Mouse (Mus musculus) spleen, embryonic (tissue): ENCODE measurements around the gene Plk3.

Experiments
- CTCF ChIA-PET: fragments of 350-600 bp; sonication (Branson Sonifier 250); formaldehyde crosslinking; loops from one replicate; lab custom pipeline; 2022; lab: Charles Lee

Gene Plk3

DNA sequence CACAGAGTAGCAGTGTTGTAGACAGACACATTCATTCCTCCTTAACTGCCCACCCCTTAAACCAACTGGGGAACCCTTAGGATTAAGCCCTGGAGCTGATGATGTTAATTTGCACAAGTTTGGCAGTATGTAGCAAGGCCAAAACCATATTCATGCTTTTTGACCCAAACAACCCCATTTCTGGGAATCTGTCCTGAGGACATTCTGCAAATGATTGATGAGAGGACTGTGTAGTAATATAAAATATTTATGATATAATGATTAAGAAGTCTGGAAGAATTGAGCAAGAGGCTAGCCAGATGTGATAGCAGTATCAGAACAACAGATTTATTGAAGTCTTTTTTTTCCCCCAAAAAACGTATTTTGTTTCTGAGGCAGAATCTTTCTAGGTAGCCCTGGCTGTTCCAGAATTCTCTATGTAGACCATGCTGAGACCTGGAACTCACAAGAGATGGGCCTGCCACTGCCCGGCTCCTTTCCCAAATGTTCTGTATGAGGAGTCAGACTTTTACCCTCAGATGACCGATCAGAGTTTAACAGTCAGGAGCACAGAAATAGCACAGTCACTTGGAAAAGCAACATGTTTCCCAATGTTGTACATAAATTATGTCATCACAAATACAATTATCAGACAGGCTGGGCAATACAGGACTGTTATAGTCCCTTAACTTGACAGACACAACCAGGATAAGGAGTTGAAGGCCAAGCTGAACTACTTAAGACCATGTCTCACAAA, 39.0 kb downstream of the Plk3 start:
- CTCF ChIA-PET, result no interaction called here

DNA sequence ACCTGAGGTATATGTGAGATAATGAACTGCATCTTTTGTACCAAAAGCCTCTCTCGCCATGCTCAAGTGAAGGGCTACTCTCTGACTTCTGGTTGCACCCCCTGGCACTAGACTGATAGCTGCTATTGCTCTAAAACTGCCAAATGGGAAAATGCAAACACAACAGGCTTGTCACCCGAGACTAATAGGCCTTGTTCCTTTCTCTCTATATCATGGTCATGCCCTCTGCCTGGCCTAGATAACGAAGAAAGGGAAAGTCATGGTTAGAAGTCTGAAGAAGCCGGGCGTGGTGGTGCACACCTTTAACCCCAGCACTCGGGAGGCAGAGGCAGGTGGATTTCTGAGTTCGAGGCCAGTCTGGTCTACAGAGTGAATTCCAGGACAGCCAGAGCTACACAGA, 43.2 kb downstream of the Plk3 start:
- CTCF ChIA-PET, result no interaction called here

DNA sequence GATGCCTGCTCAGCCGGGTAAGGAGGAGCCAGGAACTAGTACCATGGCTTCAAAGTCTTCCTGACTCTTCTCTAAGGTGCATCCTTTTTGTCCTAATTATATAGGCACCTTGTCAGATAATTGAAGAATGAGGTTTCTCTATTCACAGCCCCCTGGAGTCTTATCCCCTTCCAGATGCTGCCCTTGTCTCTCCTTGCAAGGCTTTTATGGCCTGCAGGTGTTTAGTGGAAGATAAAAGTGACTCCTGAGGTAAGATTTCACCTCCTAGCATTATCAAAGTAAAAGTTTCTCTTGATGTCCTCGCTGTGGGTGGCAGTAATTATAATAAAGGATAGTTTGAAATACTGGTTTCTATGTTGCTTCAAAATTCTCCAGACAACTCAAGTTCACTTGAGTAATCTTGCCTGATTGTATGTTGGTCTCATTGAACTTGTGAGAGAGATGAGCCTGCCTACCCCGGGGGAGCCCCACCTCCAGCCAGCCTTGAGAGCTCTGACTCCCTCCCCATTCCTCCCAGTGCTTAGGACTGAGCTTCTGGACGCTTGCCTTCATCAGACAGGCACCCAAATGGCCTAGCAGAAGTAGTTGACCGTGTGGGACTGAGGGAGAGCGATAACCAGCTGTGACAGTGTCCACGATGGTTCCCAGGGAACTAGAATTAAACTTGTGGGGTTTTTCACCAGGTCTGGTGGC, 45.7 kb downstream of the Plk3 start:
- CTCF ChIA-PET, result no interaction called here
